Mouse (Mus musculus): ENCODE data around the gene Pkhd1.

GRCm38 (mm10) chr1:20310925-20311324 is 306.9 kb downstream of the Pkhd1 start:
- TF ChIP-seq CTCF (IDR thresholded peaks at IDR 0.05; ENCODE audit: low read depth, low read length) (no peak), POLR2A (IDR thresholded peaks at IDR 0.05; ENCODE audit: borderline replicate concordance, low read depth, low read length) (no peak)

Data from bone marrow macrophage, adult 2 months (primary cell).